Mouse (Mus musculus): Measurements from ENCODE around the gene Gm5134.

DNA sequence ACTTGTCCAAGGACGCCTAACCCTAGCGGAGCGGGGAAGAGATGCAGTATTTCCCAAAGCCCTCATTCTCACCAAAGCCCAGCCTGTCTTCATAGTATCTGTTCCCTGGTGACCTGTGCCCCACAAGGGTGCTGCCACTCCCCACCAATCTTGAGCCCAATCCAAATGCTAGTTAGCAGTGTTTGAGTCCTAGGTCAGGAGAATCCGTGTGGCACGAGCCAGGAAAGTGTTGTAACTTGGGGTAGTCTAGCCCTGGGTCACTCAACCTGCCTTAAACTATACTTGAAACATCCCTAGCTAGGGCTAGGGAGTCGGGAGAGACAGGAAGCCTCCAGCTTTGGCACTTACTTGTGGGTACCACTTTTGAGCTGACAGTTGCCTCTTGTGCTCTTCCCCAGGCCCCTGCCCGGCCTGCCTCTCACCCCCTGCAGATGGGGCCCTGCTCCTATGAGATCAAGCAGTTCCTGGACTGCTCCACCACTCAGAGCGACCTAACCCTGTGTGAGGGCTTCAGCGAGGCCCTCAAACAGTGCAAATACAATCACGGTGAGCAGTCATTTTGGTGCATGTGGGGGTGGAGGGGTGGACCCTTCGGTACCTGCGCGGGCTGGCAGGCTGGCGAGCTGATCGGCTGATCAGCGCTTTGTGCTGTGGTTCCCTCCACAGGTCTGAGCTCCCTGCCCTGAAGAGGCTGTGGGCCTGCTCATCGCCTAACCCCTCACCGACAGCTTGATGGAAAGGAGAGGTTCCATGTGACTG lies 17.2 kb upstream of the Gm5134 start:
- TF ChIP-seq EP300 (IDR thresholded peaks at IDR 0.05): no peak
- TF ChIP-seq CTCF (IDR thresholded peaks at IDR 0.05): 0 out of 2 replicates have a peak, but pooled peaks have one; percentile 12

Measured in lung, postnatal 0 days (tissue).